Mouse (Mus musculus) intestine, embryonic 14.5 days (tissue): ENCODE measurements at regions not wholly inside any gene's neighbourhood (a gene's known extent, or its start where the extent isn't known, plus 50 kb on each side); places are given as distances from the start of the nearest gene placed in this dataset.

Source experiments
- ATAC-seq: fragments of 200-750 bp; cut with Nextera tagmentation; replicated peaks from 2 replicates; pipeline ENCODE4 v1.8.0; 2017; ENCODE audit warnings: low read depth, moderate number of reproducible peaks, moderate TSS enrichment, moderate library complexity; ENCODE audit not compliant: low FRiP score, low TSS enrichment
- DNase-seq: peaks from one replicate; pipeline ENCODE4 v3.0.0-alpha.2; 2018; ENCODE audit warnings: low spot score
- H3K27ac ChIP-seq: fragments of 300-500 bp; sonication (generic); 2 replicates; pipeline ENCODE4 v1.5.1; 2014; ENCODE audit warnings: low read depth, mild to moderate bottlenecking, control low read depth
- H3K27me3 ChIP-seq: fragments of 300-500 bp; sonication (generic); replicated peaks from 2 replicates; pipeline ENCODE4 v1.6.1; 2014; ENCODE audit warnings: low read length, control low read depth; ENCODE audit not compliant: control insufficient read depth, insufficient read depth
- H3K36me3 ChIP-seq: fragments of 300-500 bp; sonication (generic); 2 replicates; pipeline ENCODE4 v1.6.1; 2014; ENCODE audit warnings: low read length, control low read depth; ENCODE audit not compliant: control insufficient read depth, insufficient read depth
- H3K4me1 ChIP-seq: fragments of 300-500 bp; sonication (generic); replicated peaks from 2 replicates; pipeline ENCODE4 v1.6.1; 2014; ENCODE audit warnings: low read length, control low read depth, mixed read lengths; ENCODE audit not compliant: control insufficient read depth, insufficient read depth
- H3K4me2 ChIP-seq: fragments of 300-500 bp; sonication (generic); 2 replicates; pipeline ENCODE4 v1.6.1; 2014; ENCODE audit warnings: low read length
- H3K4me3 ChIP-seq: fragments of 300-500 bp; sonication (generic); 2 replicates; pipeline ENCODE4 v1.5.1; 2014; ENCODE audit warnings: low read depth, low read length, control low read depth, mixed read lengths
- H3K9ac ChIP-seq: fragments of 300-500 bp; sonication (generic); 2 replicates; pipeline ENCODE4 v1.6.1; 2014; ENCODE audit warnings: mild to moderate bottlenecking, low read length
- H3K9me3 ChIP-seq: fragments of 300-500 bp; sonication (generic); 2 replicates; pipeline ENCODE4 v1.6.1; 2016; ENCODE audit warnings: low read length, control low read depth; ENCODE audit not compliant: control insufficient read depth
- WGBS: fragments of 180-500 bp; shearing (Covaris S2); extraction: QIAGEN DNeasy Blood & Tissue Kit; methylation state at CpG from one replicate; pipeline ENCODE4 v1.1.7; 2014; 5-methylcytosine and 5-hydroxymethylcytosine counted together

- Histone ChIP-seq H3K36me3 (no peaks in the 10 kb centered on the region), H3K27me3 (no peaks in the 10 kb centered on the region), H3K27ac (no peak overlapping the region), H3K4me2 (no peak overlapping the region), H3K9ac (no peak overlapping the region), H3K4me3 (no peak overlapping the region), H3K4me1 (no peaks in the 10 kb centered on the region), H3K9me3 (no peaks in the 10 kb centered on the region)
- DNase-seq (no peak), ATAC-seq (no peak)
- 61% methylated on average over 10 of the region's 10 CpGs for WGBS
These were observed 299.9 kb upstream of the Eci2 start for GRCm38 (mm10) chr13:35326682-35327242.

GRCm38 (mm10) chr13:35328320-35328719 lies 301.4 kb upstream of the Eci2 start:
- 54% methylated on average over 2 of the region's 2 CpGs for WGBS
- DNase-seq = no peak
- H3K36me3 ChIP-seq = no peaks in the 10 kb centered on the region

GRCm38 (mm10) chr13:35330926-35331325 lies 304.0 kb upstream of the Eci2 start:
- no peaks in the 10 kb centered on the region for H3K27me3 ChIP-seq
- H3K36me3 ChIP-seq = no peaks in the 10 kb centered on the region
- H3K4me3 ChIP-seq = no peak overlapping the region
- 63% methylated on average over 1 of the region's 1 CpGs for WGBS
- H3K9ac ChIP-seq = no peak overlapping the region
- H3K27ac ChIP-seq = no peak overlapping the region
- ATAC-seq = no peak
- H3K9me3 ChIP-seq = no peaks in the 10 kb centered on the region
- no peak for DNase-seq
- no peaks in the 10 kb centered on the region for H3K4me1 ChIP-seq
- no peak overlapping the region for H3K4me2 ChIP-seq

More at GRCm38 (mm10) chr13:35328320-35328719, 301.4 kb upstream of the Eci2 start:
- Histone ChIP-seq H3K27ac (no peak overlapping the region), H3K9ac (no peak overlapping the region), H3K27me3 (no peaks in the 10 kb centered on the region), H3K4me2 (no peak overlapping the region), H3K4me1 (no peaks in the 10 kb centered on the region), H3K9me3 (no peaks in the 10 kb centered on the region), H3K4me3 (no peak overlapping the region)
- no peak for ATAC-seq

- WGBS = 67% methylated on average over 2 of the region's 2 CpGs
- H3K4me1 ChIP-seq = no peaks in the 10 kb centered on the region
- H3K4me2 ChIP-seq = no peak overlapping the region
- H3K9me3 ChIP-seq = no peaks in the 10 kb centered on the region
- no peak overlapping the region for H3K9ac ChIP-seq
- H3K36me3 ChIP-seq = no peaks in the 10 kb centered on the region
- DNase-seq (no peak), ATAC-seq (no peak)
- H3K4me3 ChIP-seq = no peak overlapping the region
- H3K27me3 ChIP-seq = no peaks in the 10 kb centered on the region
- H3K27ac ChIP-seq = no peak overlapping the region
These were observed 314.0 kb upstream of the Cdyl start for GRCm38 (mm10) chr13:35345507-35346129.

- ATAC-seq (no peak), DNase-seq (no peak)
- Histone ChIP-seq H3K27ac (no peak overlapping the region), H3K9ac (no peak overlapping the region), H3K9me3 (no peaks in the 10 kb centered on the region), H3K4me2 (no peak overlapping the region), H3K27me3 (no peaks in the 10 kb centered on the region), H3K4me1 (no peaks in the 10 kb centered on the region), H3K36me3 (no peaks in the 10 kb centered on the region), H3K4me3 (no peak overlapping the region)
- 62% methylated on average over 3 of the region's 3 CpGs for whole genome bisulfite sequencing
These were observed 311.4 kb upstream of the Cdyl start for GRCm38 (mm10) chr13:35348283-35348682.

GRCm38 (mm10) chr13:35359345-35359744 lies 300.3 kb upstream of the Cdyl start:
- H3K4me2 ChIP-seq = no peak overlapping the region
- H3K9ac ChIP-seq = no peak overlapping the region
- H3K27ac ChIP-seq = no peak overlapping the region
- 91% methylated on average over 3 of the region's 3 CpGs for WGBS
- H3K36me3 ChIP-seq = no peaks in the 10 kb centered on the region
- ATAC-seq (no peak), DNase-seq (no peak)
- H3K9me3 ChIP-seq = no peaks in the 10 kb centered on the region
- no peaks in the 10 kb centered on the region for H3K4me1 ChIP-seq
- no peak overlapping the region for H3K4me3 ChIP-seq
- H3K27me3 ChIP-seq = no peaks in the 10 kb centered on the region

GRCm38 (mm10) chr13:35377487-35377886 lies 282.1 kb upstream of the Cdyl start:
- Histone ChIP-seq H3K9ac (no peak overlapping the region), H3K4me1 (no peaks in the 10 kb centered on the region), H3K4me3 (no peak overlapping the region), H3K36me3 (no peaks in the 10 kb centered on the region), H3K4me2 (no peak overlapping the region), H3K27me3 (no peaks in the 10 kb centered on the region), H3K9me3 (no peaks in the 10 kb centered on the region), H3K27ac (no peak overlapping the region)
- no peak for DNase-seq
- no peak for ATAC-seq
- 86% methylated on average over 2 of the region's 2 CpGs for WGBS

- 77% methylated on average over 2 of the region's 2 CpGs for WGBS
- H3K9ac ChIP-seq = no peak overlapping the region
- H3K36me3 ChIP-seq = no peaks in the 10 kb centered on the region
- no peaks in the 10 kb centered on the region for H3K9me3 ChIP-seq
- H3K4me1 ChIP-seq = no peaks in the 10 kb centered on the region
- no peak overlapping the region for H3K27ac ChIP-seq
- ATAC-seq (no peak), DNase-seq (no peak)
- no peaks in the 10 kb centered on the region for H3K27me3 ChIP-seq
- H3K4me2 ChIP-seq = no peak overlapping the region
- no peak overlapping the region for H3K4me3 ChIP-seq
These were observed 280.1 kb upstream of the Cdyl start for GRCm38 (mm10) chr13:35379500-35379899.
